Mouse (Mus musculus) testis, adult 2 months (tissue): Measurements from ENCODE around the gene Ago1.

Source experiments
- CTCF ChIP-seq: fragments of 200-500 bp; IDR thresholded peaks from 2 replicates; pipeline ENCODE4 v1.5.1; 2012; ENCODE audit warnings: low read depth, mild to moderate bottlenecking, inconsistent platforms, low read length, moderate library complexity; ENCODE audit not compliant: control insufficient read depth, insufficient read depth, insufficient replicate concordance
- POLR2A ChIP-seq: fragments of 200-500 bp; IDR thresholded peaks from 2 replicates; pipeline ENCODE4 v1.6.1; 2012; ENCODE audit warnings: low read depth, mild to moderate bottlenecking, inconsistent platforms, low read length, moderate library complexity; ENCODE audit not compliant: control insufficient read depth

DNA sequence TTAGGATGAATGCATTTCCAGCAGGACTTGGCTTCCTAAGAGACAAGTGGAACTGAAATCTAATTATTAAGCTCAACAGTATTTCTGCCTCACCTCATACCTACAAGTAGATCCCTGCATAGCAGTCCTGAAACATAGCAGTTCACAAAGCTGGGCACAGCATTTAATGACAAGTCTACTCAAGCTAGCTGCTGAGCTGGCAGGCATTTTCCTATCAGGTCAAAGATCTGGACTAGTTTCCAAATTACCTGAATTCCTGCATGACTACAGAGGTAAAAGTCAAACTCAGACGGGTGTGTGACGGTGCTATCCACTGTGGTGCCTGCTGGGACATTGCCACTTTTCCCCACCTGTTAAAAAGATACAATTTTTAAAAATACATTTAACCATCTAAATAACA, 28.6 kb upstream of the Ago1 start:
- TF ChIP-seq CTCF (no peak), POLR2A (no peak)
